Mouse (Mus musculus): ENCODE measurements around the gene Cel. TPM values are rescaled to one million over a fixed set of nuclear protein-coding genes. Genes with fewer than 3 reads are reported as not detected.

Cel gene
- 1.9 TPM in 1 of 2 replicates, not detected in the other for polyA plus RNA-seq (2012; rRNA removed)

DNA sequence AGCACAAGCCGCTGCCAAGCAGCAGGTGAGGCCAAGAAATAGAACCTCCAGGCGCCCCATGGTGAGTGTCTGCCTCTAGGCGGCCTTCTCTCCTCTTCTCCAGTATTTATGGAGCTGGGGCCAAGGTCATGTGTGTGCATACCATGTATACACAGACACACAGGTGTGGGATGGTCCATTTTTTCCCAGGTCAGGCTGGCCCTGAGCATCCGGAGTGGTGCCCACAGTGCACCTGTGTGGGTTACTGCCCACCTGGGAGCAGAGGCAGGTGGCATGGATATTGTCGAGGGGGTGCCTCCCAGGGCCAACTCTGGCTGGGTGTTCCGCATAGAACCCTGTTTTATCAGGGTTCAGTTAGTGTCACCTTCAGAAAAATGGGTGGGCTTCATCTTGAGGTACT, at the start of gene Cel:
TSS of gene Cel (minus strand) at position 101 of the 400 bp plus-strand sequence.

DNA sequence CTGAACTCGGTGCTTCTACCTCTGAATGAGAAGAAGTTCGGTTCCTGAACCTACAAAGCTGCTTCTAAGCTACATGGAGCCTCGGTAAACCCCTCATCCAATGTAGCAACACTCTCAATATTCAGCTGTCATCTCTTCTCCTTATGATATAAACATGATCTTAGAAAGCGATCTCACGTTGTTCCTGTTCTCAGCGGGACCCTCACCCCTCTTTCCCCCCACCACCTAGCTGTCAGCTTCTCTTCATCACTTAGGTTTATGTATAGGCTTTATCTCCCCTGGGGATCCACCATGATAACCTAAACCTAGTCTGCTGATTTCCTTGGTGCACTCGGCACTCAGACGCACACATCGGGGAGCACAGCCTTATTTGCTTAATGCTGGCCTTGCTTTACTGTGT, 20.4 kb upstream of the Cel start, which contains the start of gene Gtf3c5:
TSS of gene Gtf3c5 (minus strand) at position 101 of the 400 bp plus-strand sequence.

GRCm38 (mm10) chr2:28512798-28513401, 50.3 kb downstream of the Cel start, which contains the start of gene Ralgds:
Ralgds (plus strand) TSS chr2:28513125.

GRCm38 (mm10) chr2:28505795-28506194, 57.4 kb downstream of the Cel start, which contains the start of gene Gm10134:
Gm10134 (plus strand) TSS chr2:28506095.

Other genes with a start within 250 kb of the Cel start
- gene Ppp1r26, start 116.6 kb downstream of the Cel start, polyA plus RNA-seq (2012; rRNA removed), result 0.20 and 0.29 TPM in 2 replicates
- gene 1700007K13Rik, start 97.1 kb downstream of the Cel start, polyA plus RNA-seq (2012; rRNA removed), result 0.04 and 0.06 TPM in 2 replicates
- gene Mrps2, start 95.3 kb downstream of the Cel start, polyA plus RNA-seq (2012; rRNA removed), result 23.6 and 25.0 TPM in 2 replicates
- 0.73 and 0.84 TPM in 2 replicates for gene Gbgt1, start 66.5 kb downstream of the Cel start, polyA plus RNA-seq (2012; rRNA removed)
- 0.13 and 0.28 TPM in 2 replicates for gene Gm10134, start 57.3 kb downstream of the Cel start, polyA plus RNA-seq (2012; rRNA removed)
- 2.6 TPM in 2 replicates for gene Ralgds, start 50.3 kb downstream of the Cel start, polyA plus RNA-seq (2012; rRNA removed)
- 7.5 and 7.6 TPM in 2 replicates for gene Gtf3c5, start 20.3 kb upstream of the Cel start, polyA plus RNA-seq (2012; rRNA removed)
- 29.6 and 33.1 TPM in 2 replicates for gene Gfi1b, start 58.6 kb upstream of the Cel start, polyA plus RNA-seq (2012; rRNA removed)
- 4.6 and 4.7 TPM in 2 replicates for gene Tsc1, start 77.8 kb upstream of the Cel start, polyA plus RNA-seq (2012; rRNA removed)
- 1.9 TPM in 2 replicates for gene Spaca9, start 136.3 kb upstream of the Cel start, polyA plus RNA-seq (2012; rRNA removed)
- 0.23 and 0.27 TPM in 2 replicates for gene Ak8, start 136.8 kb upstream of the Cel start, polyA plus RNA-seq (2012; rRNA removed)